Mouse (Mus musculus) heart, embryonic 10.5 days (tissue): ENCODE results near the gene Rab5a. TPM values are rescaled to one million over a fixed set of nuclear protein-coding genes. Genes with fewer than 3 reads are reported as not detected.

Experiments
- DNase-seq: peaks from one replicate; pipeline ENCODE4 v3.0.0-alpha.2; 2017; ENCODE audit warnings: low spot score
- H3K27ac ChIP-seq: fragments of 300-500 bp; sonication (generic); 2 replicates; pipeline ENCODE4 v1.5.1; 2016; ENCODE audit warnings: mild to moderate bottlenecking
- H3K27me3 ChIP-seq: fragments of 300-500 bp; sonication (generic); 2 replicates; pipeline ENCODE4 v1.6.1; 2016; ENCODE audit warnings: mild to moderate bottlenecking; ENCODE audit not compliant: poor library complexity, insufficient read depth, severe bottlenecking
- H3K36me3 ChIP-seq: fragments of 300-500 bp; sonication (generic); 2 replicates; pipeline ENCODE4 v1.6.1; 2016; ENCODE audit warnings: mild to moderate bottlenecking, moderate library complexity
- H3K4me1 ChIP-seq: fragments of 300-500 bp; sonication (generic); 2 replicates; pipeline ENCODE4 v1.6.1; 2016; ENCODE audit warnings: mild to moderate bottlenecking
- H3K4me3 ChIP-seq: fragments of 300-500 bp; sonication (generic); 2 replicates; pipeline ENCODE4 v1.5.1; 2016; ENCODE audit warnings: mild to moderate bottlenecking, moderate library complexity
- H3K9me3 ChIP-seq: fragments of 300-500 bp; sonication (generic); 2 replicates; pipeline ENCODE4 v1.6.1; 2016; ENCODE audit warnings: mild to moderate bottlenecking, moderate library complexity
- WGBS: fragments of 180-500 bp; shearing (Covaris S2); methylation state at CpG from one replicate; pipeline ENCODE4 v1.1.7; 2016; 5-methylcytosine and 5-hydroxymethylcytosine counted together
- polyA plus RNA-seq: library from polyadenylated mRNA; unstranded; fragments of >200 nt; fragmentation: Nextera tagmentation; extraction: Ambion mirVana; gene quantifications from 2 replicates; pipeline ENCODE4 v1.2.1, GENCODE M21; 2016

Gene Rab5a
- polyA plus RNA-seq, 1 experiment from 2014 or later = 90.6 TPM

- WGBS = 56% methylated on average over 3 of the region's 3 CpGs
- Histone ChIP-seq H3K9me3 (no peaks in the 10 kb centered on the region), H3K4me3 (no peak overlapping the region), H3K4me1 (0 out of 2 replicates have a peak, but pooled peaks cover 3% of the 10 kb centered on the region), H3K27me3 (no peaks in the 10 kb centered on the region), H3K27ac (no peak overlapping the region), H3K36me3 (no peaks in the 10 kb centered on the region)
- peak; percentile 27 for DNase-seq
Observed at GRCm38 (mm10) chr17:53554813-53555212, 75.8 kb downstream of the Rab5a start.

Other genes with a start within 250 kb of the Rab5a start
- 0.28 and 0.38 TPM in 2 replicates for gene Efhb, start 15.9 kb upstream of the Rab5a start, polyA plus RNA-seq
- gene Pp2d1, start 60.2 kb downstream of the Rab5a start, polyA plus RNA-seq = 0.27 and 0.34 TPM in 2 replicates
- 4.1 and 5.9 TPM in 2 replicates for gene Kat2b, start 87.6 kb downstream of the Rab5a start, polyA plus RNA-seq
- gene Sgo1, start 210.1 kb downstream of the Rab5a start, polyA plus RNA-seq = 28.7 and 33.7 TPM in 2 replicates